Mouse (Mus musculus): ENCODE data around the gene Mdga1.

DNA sequence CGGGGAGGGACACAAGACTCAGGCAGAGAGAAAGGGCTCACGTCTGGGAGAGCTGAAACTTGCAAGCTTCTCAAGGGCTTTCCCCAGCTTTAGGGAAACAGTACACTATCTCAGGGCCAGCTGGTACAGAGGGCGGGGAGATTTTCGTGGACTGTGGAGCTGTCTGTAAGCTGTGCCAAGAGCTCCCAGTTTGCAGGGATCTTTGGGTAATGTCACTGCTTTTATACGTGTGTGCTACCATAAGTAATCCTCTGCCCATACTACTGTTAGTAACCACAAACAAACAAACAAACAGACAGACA, 145.7 kb downstream of the Mdga1 start:
- TF ChIP-seq CTCF (IDR thresholded peaks at IDR 0.05; ENCODE audit: control insufficient read depth, insufficient read depth, insufficient read length) (no peak), USF1 (IDR thresholded peaks at IDR 0.05; ENCODE audit: low read depth) (no peak)
